Mouse (Mus musculus) forebrain, postnatal 0 days (tissue): ENCODE measurements around the gene Ugt1a9. TPM values are rescaled to one million over a fixed set of nuclear protein-coding genes. Genes with fewer than 3 reads are reported as not detected.
A peak's percentile ranks its signal among the peaks of the same experiment; 100 is the strongest.

Experiments used
- ATAC-seq: fragments of 200-750 bp; cut with Nextera tagmentation; 2 replicates; pipeline ENCODE4 v1.8.0; 2017; ENCODE audit warnings: mild to moderate bottlenecking, moderate library complexity
- DNase-seq: peaks from one replicate; pipeline ENCODE4 v3.0.0-alpha.2; 2015
- H3K27ac ChIP-seq: fragments of 300-500 bp; sonication (generic); 2 replicates; pipeline ENCODE4 v1.5.1; 2014; ENCODE audit warnings: low read depth, mild to moderate bottlenecking, antibody characterized with exemption, low read length, moderate library complexity, mixed read lengths
- H3K27me3 ChIP-seq: fragments of 300-500 bp; sonication (generic); 2 replicates; pipeline ENCODE4 v1.6.1; 2014; ENCODE audit warnings: mild to moderate bottlenecking, low read length, mixed read lengths; ENCODE audit not compliant: insufficient read depth
- H3K36me3 ChIP-seq: fragments of 300-500 bp; sonication (generic); 2 replicates; pipeline ENCODE4 v1.6.1; 2014; ENCODE audit warnings: mild to moderate bottlenecking, moderate library complexity; ENCODE audit not compliant: insufficient read depth
- H3K4me1 ChIP-seq: fragments of 300-500 bp; sonication (generic); 2 replicates; pipeline ENCODE4 v1.6.1; 2014; ENCODE audit warnings: antibody characterized with exemption; ENCODE audit not compliant: insufficient read depth
- H3K4me2 ChIP-seq: fragments of 300-500 bp; sonication (generic); 2 replicates; pipeline ENCODE4 v1.6.1; 2014; ENCODE audit warnings: low read depth, mild to moderate bottlenecking, moderate library complexity
- H3K4me3 ChIP-seq: fragments of 300-500 bp; sonication (generic); 2 replicates; pipeline ENCODE4 v1.5.1; 2014; ENCODE audit warnings: low read depth, low read length, mixed read lengths
- H3K9ac ChIP-seq: fragments of 300-500 bp; sonication (generic); 2 replicates; pipeline ENCODE4 v1.6.1; 2014; ENCODE audit warnings: mild to moderate bottlenecking
- H3K9me3 ChIP-seq: fragments of 300-500 bp; sonication (generic); 2 replicates; pipeline ENCODE4 v1.6.1; 2016; ENCODE audit warnings: low read length
- CTCF ChIP-seq: sonication (generic); IDR thresholded peaks from 2 replicates; pipeline ENCODE4 v1.5.1; 2016; ENCODE audit warnings: antibody characterized with exemption, control low read depth, low read depth
- WGBS: fragments of 180-500 bp; shearing (Covaris S2); extraction: QIAGEN DNeasy Blood & Tissue Kit; methylation state at CpG from one replicate; pipeline ENCODE4 v1.1.7; 2014; 5-methylcytosine and 5-hydroxymethylcytosine counted together
- polyA plus RNA-seq: library from polyadenylated mRNA; unstranded; fragments of >200 nt; fragmentation: Nextera tagmentation; extraction: Ambion mirVana; gene quantifications from 2 replicates; pipeline ENCODE4 v1.2.1, GENCODE M21; 2015
- total RNA-seq: library from RNA; depleted of rRNA; stranded (reverse); fragments of >200 nt; gene quantifications from 2 replicates; pipeline ENCODE4 v1.2.3, GENCODE M21; 2014

The Ugt1a9 gene
- total and polyA plus RNA-seq, 2 experiments from 2014 or later = not detected

DNA sequence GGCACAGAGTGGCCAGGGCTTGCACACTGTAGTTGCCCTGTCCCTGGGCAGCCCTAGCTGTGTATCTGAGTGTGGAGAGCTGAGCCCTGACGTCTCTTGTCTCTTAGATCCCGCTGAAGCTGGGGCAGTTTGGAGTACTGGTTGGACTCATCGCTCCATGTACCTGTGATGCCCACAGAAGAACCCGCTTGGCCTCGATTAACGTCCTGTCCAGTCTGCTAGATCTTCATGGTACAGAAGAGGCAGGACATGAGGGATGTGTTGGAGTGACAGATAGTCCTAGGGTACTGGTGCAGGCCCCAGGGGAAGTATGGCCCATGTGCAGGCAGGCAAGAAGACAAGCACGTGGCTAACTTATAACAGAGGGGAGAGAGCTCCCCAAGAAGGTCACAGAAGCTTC, 179.0 kb downstream of the Ugt1a9 start:
- Histone ChIP-seq H3K9ac (no peak overlapping the region), H3K27ac (no peak overlapping the region), H3K9me3 (peaks cover 96% of the 10 kb centered on the region), H3K4me3 (no peak overlapping the region), H3K27me3 (no peaks in the 10 kb centered on the region), H3K4me2 (no peak overlapping the region), H3K4me1 (no peaks in the 10 kb centered on the region), H3K36me3 (no peaks in the 10 kb centered on the region)
- no peak for DNase-seq
- 80% methylated on average over 7 of the region's 7 CpGs for WGBS
- TF ChIP-seq CTCF = no peak
- no peak for ATAC-seq

DNA sequence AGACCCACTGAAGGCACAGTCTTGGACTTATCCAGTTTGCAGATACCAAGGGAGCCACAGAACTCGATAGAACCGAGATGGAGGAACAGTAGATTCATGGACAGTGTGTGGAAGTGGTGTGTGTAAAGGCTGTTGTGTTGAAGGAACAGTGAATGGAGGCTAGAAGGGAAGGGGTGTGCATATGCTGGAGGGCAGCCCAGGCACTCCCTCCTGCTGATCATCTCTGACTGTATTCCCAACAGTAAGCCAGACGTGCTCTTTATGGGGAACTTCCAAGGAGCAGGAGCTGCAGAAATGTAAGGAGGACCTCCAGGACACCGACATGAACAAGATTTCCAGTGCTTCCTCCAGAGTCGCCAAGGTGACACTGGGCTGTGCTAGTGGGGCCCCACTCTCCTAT, 179.4 kb downstream of the Ugt1a9 start:
- H3K4me3 ChIP-seq = no peak overlapping the region
- no peak overlapping the region for H3K4me2 ChIP-seq
- no peak for TF ChIP-seq CTCF
- peaks cover 96% of the 10 kb centered on the region for H3K9me3 ChIP-seq
- DNase-seq (no peak), ATAC-seq (no peak)
- H3K27me3 ChIP-seq = no peaks in the 10 kb centered on the region
- H3K36me3 ChIP-seq = no peaks in the 10 kb centered on the region
- H3K4me1 ChIP-seq = no peaks in the 10 kb centered on the region
- no peak overlapping the region for H3K27ac ChIP-seq
- H3K9ac ChIP-seq = no peak overlapping the region
- WGBS = 83% methylated on average over 5 of the region's 5 CpGs

DNA sequence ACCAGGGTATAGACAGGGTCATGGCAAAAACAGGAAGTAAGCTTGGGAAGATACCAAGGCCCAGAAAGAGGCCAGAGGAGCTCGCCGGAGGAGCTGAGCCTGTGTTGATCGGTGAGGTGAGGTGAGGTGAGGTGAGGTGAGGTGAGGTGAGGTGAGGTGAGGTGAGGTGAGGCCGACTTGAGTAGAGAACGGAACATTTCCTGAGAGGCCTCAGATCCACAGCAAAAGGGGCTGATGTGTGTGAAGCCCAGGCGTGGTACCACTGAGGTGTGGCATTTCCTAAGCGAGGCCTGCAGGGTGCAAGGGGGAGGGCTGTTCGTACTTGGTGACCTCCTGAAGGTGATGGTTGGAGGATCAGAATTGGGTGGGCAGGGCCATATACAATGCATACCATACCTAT, 182.5 kb downstream of the Ugt1a9 start:
- Histone ChIP-seq H3K27me3 (no peaks in the 10 kb centered on the region), H3K9ac (no peak overlapping the region), H3K4me1 (no peaks in the 10 kb centered on the region), H3K4me2 (no peak overlapping the region), H3K9me3 (peaks cover 96% of the 10 kb centered on the region), H3K4me3 (no peak overlapping the region), H3K36me3 (no peaks in the 10 kb centered on the region), H3K27ac (no peak overlapping the region)
- ATAC-seq = no peak
- no peak for TF ChIP-seq CTCF
- 78% methylated on average over 8 of the region's 8 CpGs for WGBS
- DNase-seq = no peak

DNA sequence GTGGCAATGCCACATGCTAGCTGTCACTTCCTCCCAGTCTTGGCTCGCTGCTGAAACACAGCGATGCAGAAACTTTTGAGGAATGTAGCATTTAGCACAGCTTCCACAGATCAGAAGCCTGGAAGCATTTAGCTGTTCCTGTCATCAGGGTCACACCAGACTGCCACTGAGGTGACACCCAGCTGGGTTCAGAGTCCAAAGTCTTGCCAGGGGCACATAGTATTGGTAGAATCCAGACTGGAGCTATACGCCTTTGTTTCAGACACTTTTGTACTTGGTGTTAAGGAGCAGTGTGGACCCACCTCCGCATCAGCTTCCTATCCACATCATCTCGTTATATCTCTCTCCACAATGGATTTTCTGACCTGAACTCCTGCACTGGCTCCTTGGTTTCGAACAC, 182.9 kb downstream of the Ugt1a9 start:
- H3K27me3 ChIP-seq = no peaks in the 10 kb centered on the region
- WGBS = 68% methylated on average over 6 of the region's 6 CpGs
- H3K9ac ChIP-seq = no peak overlapping the region
- no peak overlapping the region for H3K4me3 ChIP-seq
- no peak overlapping the region for H3K4me2 ChIP-seq
- no peaks in the 10 kb centered on the region for H3K36me3 ChIP-seq
- no peak for TF ChIP-seq CTCF
- H3K9me3 ChIP-seq = peaks cover 92% of the 10 kb centered on the region
- ATAC-seq (no peak), DNase-seq (no peak)
- H3K27ac ChIP-seq = no peak overlapping the region
- no peaks in the 10 kb centered on the region for H3K4me1 ChIP-seq

DNA sequence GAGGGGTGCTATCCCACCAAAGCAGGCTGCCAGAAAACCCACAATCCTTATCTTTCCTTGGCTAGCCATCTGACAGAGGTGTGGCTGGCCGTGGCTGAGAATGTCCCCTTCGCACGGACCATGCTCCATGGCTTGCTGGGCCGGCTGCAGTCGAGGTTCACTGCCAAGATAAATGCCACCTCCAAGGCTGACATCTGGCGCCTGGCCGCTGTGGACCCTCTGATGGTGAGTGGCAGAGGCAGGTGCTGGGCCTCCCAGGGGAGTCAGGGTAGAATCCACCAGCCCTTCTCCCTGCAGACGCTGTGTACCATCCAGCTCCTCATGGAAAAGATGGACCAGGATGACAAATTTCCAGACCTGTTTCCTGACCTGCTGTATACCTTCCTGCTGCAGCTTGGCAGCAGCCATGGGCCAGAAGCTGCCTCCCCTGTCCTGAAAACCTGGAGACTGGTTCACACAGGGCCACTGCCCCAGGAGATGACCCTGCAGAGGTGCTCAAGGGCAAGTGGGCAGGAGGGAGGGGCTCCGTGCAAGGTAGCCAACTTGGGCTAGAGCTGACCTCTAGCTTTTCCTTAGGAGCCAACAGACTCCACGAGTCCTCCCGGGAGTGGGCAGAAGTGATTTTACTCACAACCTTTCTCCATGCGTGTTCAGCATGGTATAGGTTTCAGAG, 184.3 kb downstream of the Ugt1a9 start:
- H3K27me3 ChIP-seq = no peaks in the 10 kb centered on the region
- H3K27ac ChIP-seq = no peak overlapping the region
- no peak for ATAC-seq
- WGBS = 90% methylated on average over 12 of the region's 12 CpGs
- no peak overlapping the region for H3K4me3 ChIP-seq
- peaks cover 78% of the 10 kb centered on the region for H3K9me3 ChIP-seq
- H3K4me2 ChIP-seq = no peak overlapping the region
- H3K9ac ChIP-seq = no peak overlapping the region
- H3K36me3 ChIP-seq = peaks cover 9% of the 10 kb centered on the region
- H3K4me1 ChIP-seq = no peaks in the 10 kb centered on the region
- no peak for TF ChIP-seq CTCF
- DNase-seq = no peak

DNA sequence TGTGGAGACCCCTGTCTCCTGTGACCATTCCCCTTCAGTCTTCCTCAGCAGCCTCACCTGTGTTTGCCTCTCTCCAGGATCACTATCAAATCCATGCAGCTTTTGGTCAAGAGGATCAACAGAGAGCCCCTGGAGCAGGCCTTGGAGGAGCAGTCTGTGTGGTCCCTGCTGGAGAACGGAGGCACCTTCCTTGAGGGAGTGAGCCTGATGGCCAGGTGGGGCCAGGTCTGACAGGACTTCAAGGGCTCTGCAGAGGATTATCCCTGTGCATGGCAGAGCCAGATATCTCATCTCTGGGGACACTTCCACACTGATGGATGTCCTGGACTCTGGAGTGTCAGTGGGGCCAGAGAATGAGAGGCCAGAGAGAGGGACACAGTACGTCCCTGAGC, 184.9 kb downstream of the Ugt1a9 start:
- Histone ChIP-seq H3K27ac (no peak overlapping the region), H3K4me1 (no peaks in the 10 kb centered on the region), H3K9ac (no peak overlapping the region), H3K36me3 (peaks cover 14% of the 10 kb centered on the region), H3K4me3 (no peak overlapping the region), H3K9me3 (peaks cover 73% of the 10 kb centered on the region), H3K4me2 (no peak overlapping the region), H3K27me3 (no peaks in the 10 kb centered on the region)
- DNase-seq (no peak), ATAC-seq (0 out of 2 replicates have a peak, but pooled peaks have one; percentile 0)
- 53% methylated on average over 2 of the region's 2 CpGs for WGBS
- no peak for TF ChIP-seq CTCF

DNA sequence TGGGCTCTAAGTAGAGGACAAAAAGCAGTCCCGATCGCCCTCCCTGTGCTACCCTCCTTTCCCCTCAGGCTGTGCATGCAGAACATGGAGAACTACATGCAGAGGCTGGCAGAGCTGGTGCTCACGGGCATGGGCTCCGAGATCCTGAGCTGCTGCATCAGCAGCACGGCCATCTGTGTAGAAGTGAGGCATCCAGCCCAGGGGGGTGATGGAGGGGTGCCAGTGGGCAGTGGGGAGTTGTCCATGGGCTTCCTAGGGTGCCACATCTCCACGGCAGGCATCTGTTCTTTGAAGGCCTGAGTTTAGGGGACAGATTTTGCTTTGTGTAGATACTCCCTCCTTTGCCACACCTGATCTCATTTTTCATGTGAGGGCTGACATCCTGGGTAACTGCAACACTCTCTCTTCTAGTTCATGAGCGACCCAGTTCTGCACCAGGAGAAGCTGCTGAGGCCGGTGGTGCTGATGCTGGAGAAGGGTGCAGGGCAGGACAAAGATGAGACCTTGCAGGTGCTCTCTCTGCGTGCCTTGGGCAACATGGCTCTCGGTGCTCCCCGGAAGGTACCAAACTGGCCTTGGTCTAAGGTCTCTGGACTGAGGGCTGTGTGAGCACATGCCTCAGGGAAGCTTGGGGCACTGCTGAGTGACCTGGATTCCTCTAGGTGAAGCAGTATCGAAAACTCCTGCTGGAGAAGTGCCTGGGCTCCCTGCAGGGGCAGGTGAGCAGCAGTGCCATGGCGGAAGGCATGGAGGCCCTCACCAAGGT, 185.6 kb downstream of the Ugt1a9 start:
- DNase-seq (no peak), ATAC-seq (no peak)
- no peaks in the 10 kb centered on the region for H3K27me3 ChIP-seq
- H3K9me3 ChIP-seq = peaks cover 65% of the 10 kb centered on the region
- WGBS = 80% methylated on average over 13 of the region's 13 CpGs
- H3K4me2 ChIP-seq = no peak overlapping the region
- H3K9ac ChIP-seq = no peak overlapping the region
- TF ChIP-seq CTCF = no peak
- peaks cover 21% of the 10 kb centered on the region for H3K36me3 ChIP-seq
- H3K4me1 ChIP-seq = no peaks in the 10 kb centered on the region
- H3K4me3 ChIP-seq = no peak overlapping the region
- H3K27ac ChIP-seq = no peak overlapping the region
